Mouse (Mus musculus) thymus, adult 2 months (tissue): ENCODE data around the gene Tsnax.

Experiments used
- CTCF ChIP-seq: fragments of 200-500 bp; IDR thresholded peaks from 2 replicates; pipeline ENCODE4 v1.5.1; 2012; ENCODE audit warnings: mild to moderate bottlenecking, control low read depth, low read length, moderate library complexity, borderline replicate concordance; ENCODE audit not compliant: control insufficient read depth, poor library complexity, insufficient read depth; ENCODE audit errors: extremely low read depth
- POLR2A ChIP-seq: fragments of 200-500 bp; IDR thresholded peaks from 2 replicates; pipeline ENCODE4 v1.6.1; 2012; ENCODE audit warnings: mild to moderate bottlenecking, low read length, control low read depth, moderate library complexity; ENCODE audit not compliant: control insufficient read depth, poor library complexity, insufficient read depth; ENCODE audit errors: extremely low read depth

DNA sequence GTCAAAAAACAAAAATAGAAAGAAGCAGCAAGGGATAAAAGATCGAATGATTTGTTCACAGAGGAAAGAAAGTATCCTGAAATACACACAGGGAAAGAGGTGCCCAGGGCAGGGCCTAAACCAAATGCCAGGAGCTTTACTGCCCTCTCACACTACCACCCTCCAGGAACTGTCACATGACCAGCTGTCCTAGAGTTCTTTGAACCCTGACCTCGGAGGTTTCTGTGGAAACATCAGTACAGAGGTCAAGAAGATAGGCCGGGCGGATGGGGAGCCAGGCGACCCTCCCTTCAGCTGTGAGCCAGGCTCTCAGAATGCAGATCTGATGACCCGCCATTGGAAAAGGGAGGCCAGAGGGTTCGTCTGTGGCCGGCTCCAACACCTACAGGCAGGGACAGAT lies 39.6 kb upstream of the Tsnax start:
- TF ChIP-seq CTCF (no peak), POLR2A (no peak)
